9 mouse cellular contexts compared by ENCODE assay signal in genomic region chr8:44980030-44980429, GRCm38 (mm10). TPM values are rescaled to one million over a fixed set of nuclear protein-coding genes. Genes with fewer than 3 reads are reported as not detected.
DNase-seq lines count a peak whose midpoint lies in the region; ATAC-seq and TF ChIP-seq lines count a peak whose summit lies in the region.
"Had no signal": no experiment of that assay in that cellular context is flagged by ENCODE, and none has a peak within 500 bp of the region (broad histone marks: within the 10 kb centered on the region; RNA-seq: fewer than 3 reads in every experiment).

No protein-coding gene starts in this region.

- WGBS in hindbrain, embryonic 16.5 days, result 37% methylated on average over 12 of the region's 12 CpGs
- WGBS in midbrain, embryonic 15.5 days, result 40% methylated on average over 12 of the region's 12 CpGs

- H3K4me2 ChIP-seq in hindbrain, embryonic 16.5 days (ENCODE audit: low read length), result 0 out of 2 replicates have a peak overlapping the region, but pooled peaks have one; percentile 7
- no peak overlapping the region for H3K4me2 ChIP-seq in midbrain, embryonic 15.5 days

- DNase-seq in cerebellum, postnatal 10 days, result peak; percentile 70 to 84
- DNase-seq in gastrocnemius, postnatal 14 days, result peak; percentile 68
- peak; percentile 41 to 59 for DNase-seq in left cerebral cortex, postnatal 10 days (ENCODE audit: extremely low spot score in 1 of 2, low spot score in 2 of 2)
- DNase-seq in urinary bladder, postnatal 14 days (ENCODE audit: low spot score), result peak; percentile 64
- DNase-seq in adrenal gland, adult 2 months, result no peak

- intact Hi-C loops in gastrocnemius, postnatal 14 days (cut with DNase I; ENCODE audit: low total_unique reads), result no loop called here
- intact Hi-C loops in left cerebral cortex, postnatal 10 days (cut with DNase I), result no loop called here

- H3K9ac ChIP-seq in ES-Bruce4 (ENCODE audit: low read depth, poor library complexity, severe bottlenecking), result peak overlapping the region; percentile 40; the same call in 1 of the 2 replicates
- no peak overlapping the region for H3K9ac ChIP-seq in hindbrain, embryonic 16.5 days (ENCODE audit: low read depth, low read length)
- H3K9ac ChIP-seq in midbrain, embryonic 15.5 days, result no peak overlapping the region

- TF ChIP-seq POLR2A in ES-Bruce4 (IDR thresholded peaks at IDR 0.05; ENCODE audit: insufficient read depth, low read length), result no peak

- ATAC-seq in hindbrain, embryonic 16.5 days, result peak; percentile 95
- ATAC-seq in midbrain, embryonic 15.5 days (replicated peaks), result peak; percentile 86

- no peak for TF ChIP-seq EP300 in ES-Bruce4 (IDR thresholded peaks at IDR 0.05; ENCODE audit: insufficient read depth, low read depth, low read length)

- no peaks in the 10 kb centered on the region for H3K27me3 ChIP-seq in ES-Bruce4 (ENCODE audit: control insufficient read depth, insufficient read depth, low read length, poor library complexity, severe bottlenecking)
- H3K27me3 ChIP-seq in hindbrain, embryonic 16.5 days (replicated peaks; ENCODE audit: control insufficient read depth, insufficient read depth, low read length), result no peaks in the 10 kb centered on the region
- no peaks in the 10 kb centered on the region for H3K27me3 ChIP-seq in midbrain, embryonic 15.5 days (replicated peaks)

- peaks cover 13% of the 10 kb centered on the region for H3K36me3 ChIP-seq in ES-Bruce4 (ENCODE audit: control insufficient read depth, insufficient read depth, low read length, poor library complexity, severe bottlenecking)
- H3K36me3 ChIP-seq in hindbrain, embryonic 16.5 days (ENCODE audit: control insufficient read depth, insufficient read depth, low read length), result no peaks in the 10 kb centered on the region
- H3K36me3 ChIP-seq in midbrain, embryonic 15.5 days (replicated peaks), result no peaks in the 10 kb centered on the region
- H3K36me3 ChIP-seq: G1E had no signal

- H3K9me3 ChIP-seq in ES-Bruce4 (replicated peaks; ENCODE audit: control insufficient read depth, insufficient read depth, low read length, poor library complexity, severe bottlenecking), result no peaks in the 10 kb centered on the region
- no peaks in the 10 kb centered on the region for H3K9me3 ChIP-seq in hindbrain, embryonic 16.5 days (ENCODE audit: control insufficient read depth, low read length)
- H3K9me3 ChIP-seq in midbrain, embryonic 15.5 days, result no peaks in the 10 kb centered on the region

- H3K4me3 ChIP-seq in ES-Bruce4 (ENCODE audit: low read depth, low read length), result no peak overlapping the region; the same call in 1 of the 2 replicates
- H3K4me3 ChIP-seq in hindbrain, embryonic 16.5 days (ENCODE audit: low read length), result no peak overlapping the region
- H3K4me3 ChIP-seq in midbrain, embryonic 15.5 days, result no peak overlapping the region

- H3K4me1 ChIP-seq in ES-Bruce4 (ENCODE audit: control insufficient read depth, insufficient read depth, low read length), result peaks cover 11% of the 10 kb centered on the region
- peaks cover 4% of the 10 kb centered on the region; the same call in 1 of the 2 replicates for H3K4me1 ChIP-seq in hindbrain, embryonic 16.5 days (ENCODE audit: control insufficient read depth, insufficient read depth, low read depth, low read length)
- no peaks in the 10 kb centered on the region for H3K4me1 ChIP-seq in midbrain, embryonic 15.5 days

- no peak for TF ChIP-seq CTCF in ES-Bruce4 (IDR thresholded peaks at IDR 0.05; ENCODE audit: low read depth, low read length)

- peak overlapping the region; percentile 61; the same call in 1 of the 2 replicates for H3K27ac ChIP-seq in ES-Bruce4 (ENCODE audit: insufficient read depth, low read length)
- peak overlapping the region; percentile 61 for H3K27ac ChIP-seq in hindbrain, embryonic 16.5 days (ENCODE audit: low read depth, low read length)
- H3K27ac ChIP-seq in midbrain, embryonic 15.5 days, result 0 out of 2 replicates have a peak overlapping the region, but pooled peaks have one; percentile 24

RNA-seq across cellular contexts. Expression of gene Fat1, which starts 44.8 kb away (rescaled TPM):
- polyA plus RNA-seq in ES-Bruce4 (2011; ENCODE audit: insufficient read depth, insufficient read length, low read depth, missing spikeins), result 175 and 182 TPM in 2 replicates
- 10 to 100 TPM; 10.1 to 13.4 TPM for total RNA-seq in gastrocnemius, postnatal 14 days (2021)
- polyA plus RNA-seq in hindbrain, embryonic 16.5 days (2015; fragmentation: Nextera tagmentation; extraction: Ambion mirVana), result 14.8 and 16.0 TPM in 2 replicates
- 10 to 100 TPM; 37.0 to 42.9 TPM for total RNA-seq in left cerebral cortex, postnatal 10 days (2021)
- polyA plus RNA-seq in midbrain, embryonic 15.5 days (2015; fragmentation: Nextera tagmentation; extraction: Ambion mirVana), result 11.8 and 14.0 TPM in 2 replicates
- 10 to 100 TPM; 39.9 to 75.4 TPM for total RNA-seq in adrenal gland, adult 2 months (2021)
- polyA plus RNA-seq in adrenal gland, adult 2 months (2012; rRNA removed), result 23.3 and 36.1 TPM in 2 replicates
- polyA plus RNA-seq: G1E had no signal
